Mouse (Mus musculus) heart, adult 2 months (tissue): Measurements from ENCODE around the gene Srbd1. TPM values are rescaled to one million over a fixed set of nuclear protein-coding genes. Genes with fewer than 3 reads are reported as not detected.
A peak's percentile ranks its signal among the peaks of the same experiment; 100 is the strongest.

Experiments
- DNase-seq, 2 experiments: peaks; one replicate each; pipeline ENCODE4 v3.0.0; 2021
- H3K27ac ChIP-seq: fragments of 200-600 bp; 2 replicates; pipeline ENCODE4 v1.8.1; 2022
- H3K27me3 ChIP-seq: fragments of 200-500 bp; 2 replicates; pipeline ENCODE4 v1.6.1; 2012; ENCODE audit warnings: mild to moderate bottlenecking, low read length, inconsistent platforms, mixed read lengths; ENCODE audit not compliant: control insufficient read depth, insufficient read depth
- H3K36me3 ChIP-seq: fragments of 200-500 bp; 2 replicates; pipeline ENCODE4 v1.6.1; 2012; ENCODE audit warnings: low read length, inconsistent platforms; ENCODE audit not compliant: control insufficient read depth, insufficient read depth
- H3K4me1 ChIP-seq: fragments of 200-500 bp; 2 replicates; pipeline ENCODE4 v1.6.1; 2011; ENCODE audit warnings: low read length; ENCODE audit not compliant: control insufficient read depth, insufficient read depth
- H3K4me3 ChIP-seq: fragments of 200-600 bp; 2 replicates; pipeline ENCODE4 v1.8.1; 2022
- H3K79me2 ChIP-seq: fragments of 200-500 bp; replicated peaks from 2 replicates; pipeline ENCODE4 v1.6.1; 2012; ENCODE audit warnings: mild to moderate bottlenecking, inconsistent platforms, low read length, moderate library complexity, mixed read lengths; ENCODE audit not compliant: control insufficient read depth, insufficient read depth
- H3K9ac ChIP-seq: fragments of 200-500 bp; 2 replicates; pipeline ENCODE4 v1.6.1; 2012; ENCODE audit warnings: low read depth, mild to moderate bottlenecking, control low read depth, inconsistent platforms, low read length, mixed read lengths
- CTCF ChIP-seq: fragments of 200-600 bp; IDR thresholded peaks from 2 replicates; pipeline ENCODE4 v1.8.1; 2022; ENCODE audit warnings: antibody characterized with exemption, mild to moderate bottlenecking, moderate library complexity
- EP300 ChIP-seq: fragments of 200-500 bp; IDR thresholded peaks from 2 replicates; pipeline ENCODE4 v1.6.1; 2011; ENCODE audit warnings: low read depth, low read length, control low read depth; ENCODE audit not compliant: insufficient read depth
- POLR2A ChIP-seq: fragments of 200-500 bp; IDR thresholded peaks from 2 replicates; pipeline ENCODE4 v1.6.1; 2011; ENCODE audit warnings: mild to moderate bottlenecking, low read depth, low read length, control low read depth; ENCODE audit not compliant: insufficient read depth
- WGBS: fragments of 180-500 bp; shearing (Covaris S2); methylation state at CpG from one replicate; pipeline ENCODE4 v1.1.7; 2018; 5-methylcytosine and 5-hydroxymethylcytosine counted together
- intact Hi-C: fragments of 180-260 bp; cut with DNase I; formaldehyde crosslinking; loops from one replicate; pipeline ENCODE4 v1.15.1; 2025
- polyA plus RNA-seq: library from polyadenylated mRNA; depleted of rRNA; stranded (reverse); fragments of >200 nt; gene quantifications from 2 replicates; pipeline ENCODE4 v1.2.3, GENCODE M21; 2012
- total RNA-seq, 2 experiments: library from RNA; stranded (reverse); gene quantifications; 2 replicates each; pipeline ENCODE4 v1.2.3; 2021

Srbd1 gene
- total and polyA plus RNA-seq, 3 experiments, result 2.7 to 12.3 (median 12.2) TPM

- intact Hi-C loops, result loop anchor here (2.0 to 5.0 kb wide), 2 partner anchors 16 to 69 kb away; no protein-coding TSS in a partner anchor
- Histone ChIP-seq H3K4me1 (peaks cover 6% of the 10 kb centered on the region), H3K36me3 (no peaks in the 10 kb centered on the region), H3K27me3 (no peaks in the 10 kb centered on the region), H3K9ac (peak overlapping the region; percentile 91), H3K4me3 (peak overlapping the region; percentile 97), H3K27ac (peak overlapping the region; percentile 94), H3K79me2 (no peaks in the 10 kb centered on the region; the same call in 1 of the 2 replicates)
- peak; percentile 68 for DNase-seq
- peak; percentile 39 for TF ChIP-seq CTCF
- TF ChIP-seq EP300, result no peak
- TF ChIP-seq POLR2A, result no peak
- WGBS, result under 1% methylated on average over 64 of the region's 64 CpGs
Measured at GRCm38 (mm10) chr17:86168231-86168981, 23.4 kb upstream of the Srbd1 start.

DNA sequence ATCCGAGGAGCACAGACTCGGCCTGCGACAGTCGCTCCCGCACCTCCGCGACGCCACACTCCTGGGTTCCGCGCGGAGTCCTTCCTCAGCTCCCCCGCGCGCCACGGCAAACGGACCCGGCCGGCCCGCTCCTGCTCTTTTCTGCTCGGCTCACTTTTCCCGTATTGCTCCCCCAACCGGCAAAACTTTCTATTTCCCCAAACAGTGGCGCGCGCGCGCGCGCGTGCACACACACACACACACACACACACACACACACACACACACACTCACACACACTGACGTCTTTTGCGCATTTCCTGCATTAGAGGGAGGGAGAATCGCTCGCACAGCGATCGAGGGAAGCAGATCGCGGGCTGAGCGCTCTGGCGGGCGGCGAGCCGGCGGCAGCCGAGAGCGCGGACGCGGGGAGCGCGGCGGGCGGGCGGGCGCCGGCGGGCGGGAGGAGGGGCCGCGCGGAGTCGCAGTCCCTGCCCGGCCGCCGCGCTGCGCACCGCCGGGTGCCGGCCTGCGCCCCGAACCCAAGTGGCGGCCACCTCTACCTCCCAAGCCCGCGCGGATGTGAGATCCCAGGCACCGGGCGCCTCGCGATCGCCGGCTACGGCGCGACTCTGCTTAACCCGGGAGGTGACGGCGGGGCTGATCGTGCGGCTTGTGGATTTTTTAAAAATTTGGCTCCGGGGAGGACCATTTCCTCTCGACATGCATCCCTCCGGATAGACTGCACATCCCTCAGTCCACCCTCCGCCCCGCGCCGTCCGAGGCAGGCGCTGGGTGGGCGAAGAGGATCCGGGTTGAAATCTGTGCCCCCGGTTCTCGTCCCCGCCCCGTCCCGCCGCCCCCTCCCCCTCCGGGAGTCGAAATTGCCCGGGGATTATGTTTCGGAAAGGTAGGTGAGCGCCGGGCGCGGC is 22.6 kb upstream of the Srbd1 start, which contains the start of gene Prkce:
Prkce (plus strand) TSS at position 466 of the 911 bp plus-strand sequence.
- no peaks in the 10 kb centered on the region for H3K27me3 ChIP-seq
- H3K9ac ChIP-seq, result peak within 1 kb of the TSS; percentile 98
- TF ChIP-seq CTCF, result peak; percentile 56
- peak; percentile 86 for TF ChIP-seq POLR2A
- peak; percentile 84 for TF ChIP-seq EP300
- H3K36me3 ChIP-seq, result no peaks in the 10 kb centered on the region
- peak within 1 kb of the TSS; percentile 97 for H3K4me3 ChIP-seq
- DNase-seq, result peak; percentile 88 to 90
- H3K79me2 ChIP-seq, result no peaks in the 10 kb centered on the region
- H3K27ac ChIP-seq, result peak within 1 kb of the TSS; percentile 94
- 1% methylated on average over 115 of the region's 115 CpGs for WGBS
- intact Hi-C loops, result loop anchor here (2.0 to 5.0 kb wide), 2 partner anchors 17 to 70 kb away; no protein-coding TSS in a partner anchor
- H3K4me1 ChIP-seq, result peaks cover 6% of the 10 kb centered on the region

- Histone ChIP-seq H3K36me3 (no peaks in the 10 kb centered on the region), H3K9ac (peak overlapping the region; percentile 98), H3K27me3 (no peaks in the 10 kb centered on the region), H3K27ac (peak overlapping the region; percentile 94), H3K4me1 (peaks cover 7% of the 10 kb centered on the region), H3K4me3 (peak overlapping the region; percentile 97), H3K79me2 (no peaks in the 10 kb centered on the region)
- under 1% methylated on average over 46 of the region's 46 CpGs for WGBS
- TF ChIP-seq CTCF (peak; percentile 27; the same call in 1 of the 2 replicates), POLR2A (peak; percentile 59), EP300 (no peak)
- intact Hi-C loops, result loop anchor here (5.0 kb wide), 1 partner anchor 71 kb away; no protein-coding TSS in a partner anchor
- DNase-seq, result peak; percentile 92 to 94
Measured at GRCm38 (mm10) chr17:86166567-86167319, 21.8 kb upstream of the Srbd1 start.

DNA sequence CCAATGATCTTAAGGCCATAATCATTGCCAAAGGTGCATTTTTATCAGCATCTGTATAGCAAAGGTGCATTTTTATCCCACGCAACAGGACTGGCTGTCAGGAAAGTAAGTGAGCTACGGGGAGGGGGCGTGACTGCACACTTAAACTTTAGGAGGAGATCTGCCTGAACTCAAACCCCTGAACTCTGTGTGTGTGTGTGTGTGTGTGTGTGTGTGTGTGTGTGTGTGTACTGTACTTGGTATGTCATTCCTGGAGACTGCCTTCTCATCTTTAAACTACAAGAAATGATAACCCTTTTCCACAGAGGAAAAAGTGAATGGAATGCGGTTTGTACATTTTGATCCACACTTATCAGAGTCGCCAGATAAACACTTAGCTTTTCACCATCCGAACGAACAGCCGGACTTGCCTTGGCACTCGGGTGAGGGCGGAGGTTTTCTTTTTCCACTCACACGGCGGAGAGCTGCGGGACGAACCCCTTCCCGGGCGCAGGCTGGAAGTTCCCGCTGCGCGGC is 21.1 kb upstream of the Srbd1 start:
- TF ChIP-seq POLR2A, result no peak
- no peak for TF ChIP-seq EP300
- TF ChIP-seq CTCF, result no peak
- WGBS, result 2% methylated on average over 19 of the region's 19 CpGs
- intact Hi-C loops, result loop anchor here (5.0 kb wide), 1 partner anchor 71 kb away; no protein-coding TSS in a partner anchor

DNA sequence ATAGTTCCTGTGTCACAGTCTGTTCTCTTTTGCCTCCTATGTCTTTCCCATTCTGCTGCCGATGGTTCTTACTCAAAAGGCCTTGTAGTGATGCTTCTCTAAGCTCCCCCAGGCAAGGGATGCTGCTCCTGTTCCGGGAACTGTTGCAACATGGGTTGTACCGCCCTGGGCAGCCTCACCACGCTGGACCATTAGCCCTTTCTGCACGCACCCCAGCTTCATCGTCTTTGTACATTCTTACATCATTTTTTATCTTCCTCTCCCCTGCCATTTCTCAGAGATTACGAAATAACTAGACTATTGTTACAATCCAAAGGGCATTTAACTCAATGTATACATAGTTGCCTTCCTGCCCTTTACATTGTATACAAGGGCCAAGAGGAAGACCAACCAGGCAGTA is 19.4 kb upstream of the Srbd1 start:
- Histone ChIP-seq H3K27ac (no peak overlapping the region), H3K36me3 (no peaks in the 10 kb centered on the region), H3K27me3 (no peaks in the 10 kb centered on the region), H3K4me1 (peaks cover 3% of the 10 kb centered on the region; the same call in 1 of the 2 replicates), H3K79me2 (no peaks in the 10 kb centered on the region), H3K9ac (no peak overlapping the region), H3K4me3 (no peak overlapping the region)
- DNase-seq, result no peak
- 72% methylated on average over 7 of the region's 7 CpGs for WGBS
- intact Hi-C loops, result loop anchor here (5.0 kb wide), 2 partner anchors 298 to 743 kb away; no protein-coding TSS in a partner anchor
- TF ChIP-seq EP300, result no peak
- no peak for TF ChIP-seq CTCF
- no peak for TF ChIP-seq POLR2A

More for the DNA sequence above, 21.1 kb upstream of the Srbd1 start:
- peak overlapping the region; percentile 94 for H3K27ac ChIP-seq
- H3K36me3 ChIP-seq, result no peaks in the 10 kb centered on the region
- H3K27me3 ChIP-seq, result no peaks in the 10 kb centered on the region
- H3K4me1 ChIP-seq, result peaks cover 7% of the 10 kb centered on the region
- peak overlapping the region; percentile 98 for H3K9ac ChIP-seq
- no peak for DNase-seq
- peak overlapping the region; percentile 97 for H3K4me3 ChIP-seq
- H3K79me2 ChIP-seq, result no peaks in the 10 kb centered on the region
